ENCODE assay signal across 8 mouse cellular contexts in genomic region chr2:52425523-52425795, GRCm38 (mm10). TPM values are rescaled to one million over a fixed set of nuclear protein-coding genes. Genes with fewer than 3 reads are reported as not detected.
DNase-seq lines count a peak whose midpoint lies in the region; ATAC-seq and TF ChIP-seq lines count a peak whose summit lies in the region.

No protein-coding gene starts in this region.

- peaks cover 15% of the 10 kb centered on the region for H3K4me1 ChIP-seq in heart, adult 2 months (ENCODE audit: control insufficient read depth, insufficient read depth, low read length)
- peaks cover 2% of the 10 kb centered on the region for H3K4me1 ChIP-seq in ES-Bruce4 (ENCODE audit: control insufficient read depth, insufficient read depth, low read length)
- peaks cover 29% of the 10 kb centered on the region for H3K4me1 ChIP-seq in hindbrain, embryonic 10.5 days (replicated peaks)
- H3K4me1 ChIP-seq in liver, postnatal 0 days (ENCODE audit: insufficient read depth) = peaks cover 17% of the 10 kb centered on the region

- no peak for DNase-seq in heart, adult 2 months
- no peak for DNase-seq in heart, postnatal 25 days (ENCODE audit: low spot score)
- DNase-seq in hindbrain, embryonic 10.5 days (ENCODE audit: low spot score) = no peak
- no peak for DNase-seq in liver, postnatal 0 days
- no peak for DNase-seq in right cerebral cortex, adult 2 months (ENCODE audit: low spot score in 2 of 2)
- no peak for DNase-seq in spleen, postnatal 14 days (ENCODE audit: low spot score in 2 of 2)

- peak overlapping the region; percentile 74 for H3K4me3 ChIP-seq in heart, adult 2 months
- H3K4me3 ChIP-seq in ES-Bruce4 (ENCODE audit: low read depth, low read length) = peak overlapping the region; percentile 56
- H3K4me3 ChIP-seq in hindbrain, embryonic 10.5 days = peak overlapping the region; percentile 96
- H3K4me3 ChIP-seq in liver, postnatal 0 days (ENCODE audit: low read depth, low read length) = peak overlapping the region; percentile 97

- peak overlapping the region; percentile 81 for H3K27ac ChIP-seq in heart, adult 2 months
- no peak overlapping the region for H3K27ac ChIP-seq in ES-Bruce4 (ENCODE audit: insufficient read depth, low read length)
- H3K27ac ChIP-seq in hindbrain, embryonic 10.5 days = peak overlapping the region; percentile 99
- peak overlapping the region; percentile 95 for H3K27ac ChIP-seq in liver, postnatal 0 days (ENCODE audit: low read depth)

- peak overlapping the region; percentile 88 for H3K9ac ChIP-seq in heart, adult 2 months (ENCODE audit: low read depth, low read length)
- peak overlapping the region; percentile 95 for H3K9ac ChIP-seq in ES-Bruce4 (ENCODE audit: low read depth, poor library complexity, severe bottlenecking)
- peak overlapping the region; percentile 74 for H3K9ac ChIP-seq in liver, postnatal 0 days (replicated peaks)

- TF ChIP-seq EP300 in heart, adult 2 months (IDR thresholded peaks at IDR 0.05; ENCODE audit: insufficient read depth, low read depth, low read length) = no peak
- no peak for TF ChIP-seq EP300 in ES-Bruce4 (IDR thresholded peaks at IDR 0.05; ENCODE audit: insufficient read depth, low read depth, low read length)
- TF ChIP-seq EP300 in liver, postnatal 0 days (IDR thresholded peaks at IDR 0.05; ENCODE audit: low read depth) = no peak

- H3K36me3 ChIP-seq in heart, adult 2 months (ENCODE audit: control insufficient read depth, insufficient read depth, low read length) = peaks cover 18% of the 10 kb centered on the region
- H3K36me3 ChIP-seq in ES-Bruce4 (ENCODE audit: control insufficient read depth, insufficient read depth, low read length, poor library complexity, severe bottlenecking) = no peaks in the 10 kb centered on the region
- H3K36me3 ChIP-seq in hindbrain, embryonic 10.5 days = no peaks in the 10 kb centered on the region
- H3K36me3 ChIP-seq in liver, postnatal 0 days (replicated peaks; ENCODE audit: insufficient read depth, low read length) = no peaks in the 10 kb centered on the region

- peak overlapping the region; percentile 92 for H3K4me2 ChIP-seq in liver, postnatal 0 days (ENCODE audit: low read depth, low read length)

- intact Hi-C loops in heart, adult 2 months (cut with DNase I) = loop anchor here (5.0 to 10.0 kb wide), 3 partner anchors 317 to 769 kb away; partner anchors contain the start of genes Arl6ip6, Prpf40a, Rif1 and Stam2
- intact Hi-C loops in heart, postnatal 25 days (cut with DNase I) = loop anchor here (5.0 to 10.0 kb wide), 3 partner anchors 167 to 759 kb away; partner anchors contain the start of gene Nmi

- WGBS in heart, adult 2 months = 17% methylated on average over 10 of the region's 10 CpGs
- whole genome bisulfite sequencing in hindbrain, embryonic 10.5 days = 28% methylated on average over 10 of the region's 10 CpGs
- 24% methylated on average over 10 of the region's 10 CpGs for WGBS in liver, postnatal 0 days (ENCODE audit: insufficient replicate concordance)

- no peaks in the 10 kb centered on the region for H3K27me3 ChIP-seq in heart, adult 2 months (ENCODE audit: control insufficient read depth, insufficient read depth, low read length)
- no peaks in the 10 kb centered on the region for H3K27me3 ChIP-seq in ES-Bruce4 (ENCODE audit: control insufficient read depth, insufficient read depth, low read length, poor library complexity, severe bottlenecking)
- no peaks in the 10 kb centered on the region for H3K27me3 ChIP-seq in hindbrain, embryonic 10.5 days (ENCODE audit: insufficient read depth, poor library complexity, severe bottlenecking)
- H3K27me3 ChIP-seq in liver, postnatal 0 days (ENCODE audit: insufficient read depth, low read length) = no peaks in the 10 kb centered on the region

- H3K79me2 ChIP-seq in heart, adult 2 months (replicated peaks; ENCODE audit: control insufficient read depth, insufficient read depth, low read length) = peaks cover 6% of the 10 kb centered on the region

- TF ChIP-seq CTCF in heart, adult 2 months (IDR thresholded peaks at IDR 0.05) = no peak
- no peak for TF ChIP-seq CTCF in ES-Bruce4 (IDR thresholded peaks at IDR 0.05; ENCODE audit: low read depth, low read length)
- TF ChIP-seq CTCF in liver, postnatal 0 days (IDR thresholded peaks at IDR 0.05; ENCODE audit: low read depth) = no peak

- no peaks in the 10 kb centered on the region for H3K9me3 ChIP-seq in ES-Bruce4 (replicated peaks; ENCODE audit: control insufficient read depth, insufficient read depth, low read length, poor library complexity, severe bottlenecking)
- H3K9me3 ChIP-seq in hindbrain, embryonic 10.5 days = no peaks in the 10 kb centered on the region
- H3K9me3 ChIP-seq in liver, postnatal 0 days (ENCODE audit: low read length) = no peaks in the 10 kb centered on the region

- no peak for ATAC-seq in liver, postnatal 0 days
- ATAC-seq in erythroid progenitor cell, adult 5-6 weeks (replicated peaks; ENCODE audit: low FRiP score, poor library complexity, severe bottlenecking) = no peak

- no peak for TF ChIP-seq POLR2A in heart, adult 2 months (IDR thresholded peaks at IDR 0.05; ENCODE audit: insufficient read depth, low read depth, low read length)
- no peak for TF ChIP-seq POLR2A in ES-Bruce4 (IDR thresholded peaks at IDR 0.05; ENCODE audit: insufficient read depth, low read length)

RNA-seq across cellular contexts. Expression of gene Arl5a, which starts 0.8 kb away (rescaled TPM):
- 10 to 100 TPM; 32.5 to 33.9 TPM for total RNA-seq in heart, adult 2 months (2021)
- 10.0 and 23.9 TPM in 2 replicates for polyA plus RNA-seq in heart, adult 2 months (2012; rRNA removed)
- 10 to 100 TPM; 35.3 to 38.2 TPM for total RNA-seq in heart, postnatal 25 days (2021)
- polyA plus RNA-seq in ES-Bruce4 (2011; ENCODE audit: insufficient read depth, insufficient read length, low read depth, missing spikeins) = 48.4 and 53.1 TPM in 2 replicates
- polyA plus RNA-seq in hindbrain, embryonic 10.5 days (2016; fragmentation: Nextera tagmentation; extraction: Ambion mirVana) = 36.4 and 48.1 TPM in 2 replicates
- 17.2 and 21.9 TPM in 2 replicates for polyA plus RNA-seq in liver, postnatal 0 days (2015; fragmentation: Nextera tagmentation; extraction: Ambion mirVana)
- 23.5 and 24.9 TPM in 2 replicates for total RNA-seq in erythroid progenitor cell, adult 5-6 weeks (2015; ENCODE audit: low replicate concordance)
- 11.5 and 15.3 TPM in 2 replicates for total RNA-seq in erythroid progenitor cell, adult 5-6 weeks (2017; ENCODE audit: low replicate concordance)

RNA-seq across cellular contexts. Expression of gene Neb, which starts 47.2 kb away (rescaled TPM):
- total RNA-seq in heart, adult 2 months (2021) = 10 to 100 TPM in 1 of 2 experiments, 1 to 10 TPM in 1; 7.6 to 10.2 TPM
- 1.0 and 3.2 TPM in 2 replicates for polyA plus RNA-seq in heart, adult 2 months (2012; rRNA removed)
- 1 to 10 TPM; 4.8 to 5.2 TPM for total RNA-seq in heart, postnatal 25 days (2021)
- 1.5 TPM in 2 replicates for polyA plus RNA-seq in ES-Bruce4 (2011; ENCODE audit: insufficient read depth, insufficient read length, low read depth, missing spikeins)
- polyA plus RNA-seq in hindbrain, embryonic 10.5 days (2016; fragmentation: Nextera tagmentation; extraction: Ambion mirVana) = 0.08 and 0.30 TPM in 2 replicates
- polyA plus RNA-seq in liver, postnatal 0 days (2015; fragmentation: Nextera tagmentation; extraction: Ambion mirVana) = 1.7 and 10.1 TPM in 2 replicates
- total RNA-seq in erythroid progenitor cell, adult 5-6 weeks (2015; ENCODE audit: low replicate concordance) = not detected in 2 replicates
- 0.08 TPM in 1 of 2 replicates, not detected in the other for total RNA-seq in erythroid progenitor cell, adult 5-6 weeks (2017; ENCODE audit: low replicate concordance)
